Mouse (Mus musculus) forebrain, embryonic 15.5 days (tissue): ENCODE measurements around the gene Scn4b. TPM values are rescaled to one million over a fixed set of nuclear protein-coding genes. Genes with fewer than 3 reads are reported as not detected.

Experiments
- ATAC-seq: fragments of 200-750 bp; cut with Nextera tagmentation; replicated peaks from 2 replicates; pipeline ENCODE4 v1.8.0; 2017; ENCODE audit warnings: mild to moderate bottlenecking, moderate TSS enrichment, moderate library complexity
- H3K27ac ChIP-seq: fragments of 300-500 bp; sonication (generic); replicated peaks from 2 replicates; pipeline ENCODE4 v1.5.1; 2015; ENCODE audit warnings: mild to moderate bottlenecking, inconsistent platforms
- H3K27me3 ChIP-seq: fragments of 300-500 bp; sonication (generic); 2 replicates; pipeline ENCODE4 v1.6.1; 2015; ENCODE audit warnings: inconsistent platforms
- H3K36me3 ChIP-seq: fragments of 300-500 bp; sonication (generic); 2 replicates; pipeline ENCODE4 v1.6.1; 2015; ENCODE audit warnings: mild to moderate bottlenecking, inconsistent platforms
- H3K4me1 ChIP-seq: fragments of 300-500 bp; sonication (generic); 2 replicates; pipeline ENCODE4 v1.6.1; 2015; ENCODE audit warnings: inconsistent platforms
- H3K4me2 ChIP-seq: fragments of 300-500 bp; sonication (generic); replicated peaks from 2 replicates; pipeline ENCODE4 v1.6.1; 2015; ENCODE audit warnings: mild to moderate bottlenecking, inconsistent platforms
- H3K4me3 ChIP-seq: fragments of 300-500 bp; sonication (generic); 2 replicates; pipeline ENCODE4 v1.5.1; 2015; ENCODE audit warnings: mild to moderate bottlenecking, inconsistent platforms
- H3K9ac ChIP-seq: fragments of 300-500 bp; sonication (generic); replicated peaks from 2 replicates; pipeline ENCODE4 v1.6.1; 2015; ENCODE audit warnings: mild to moderate bottlenecking, inconsistent platforms
- H3K9me3 ChIP-seq: fragments of 300-500 bp; sonication (generic); 2 replicates; pipeline ENCODE4 v1.6.1; 2016; ENCODE audit warnings: inconsistent platforms
- WGBS: fragments of 180-500 bp; shearing (Covaris S2); methylation state at CpG from one replicate; pipeline ENCODE4 v1.1.7; 2015; ENCODE audit warnings: mixed read lengths; 5-methylcytosine and 5-hydroxymethylcytosine counted together
- polyA plus RNA-seq: library from polyadenylated mRNA; unstranded; fragments of >200 nt; fragmentation: Nextera tagmentation; extraction: Ambion mirVana; gene quantifications from 2 replicates; pipeline ENCODE4 v1.2.1, GENCODE M21; 2015

The Scn4b gene
- polyA plus RNA-seq, 1 experiment from 2014 or later, result 0.34 TPM

GRCm38 (mm10) chr9:45171073-45171610 is 32.9 kb downstream of the Scn4b start:
- no peaks in the 10 kb centered on the region for H3K36me3 ChIP-seq
- no peak overlapping the region for H3K27ac ChIP-seq
- no peak overlapping the region for H3K4me3 ChIP-seq
- H3K4me2 ChIP-seq, result no peak overlapping the region
- WGBS, result 82% methylated on average over 1 of the region's 1 CpGs
- no peak for ATAC-seq
- H3K9ac ChIP-seq, result no peak overlapping the region
- H3K27me3 ChIP-seq, result no peaks in the 10 kb centered on the region
- no peaks in the 10 kb centered on the region for H3K4me1 ChIP-seq
- no peaks in the 10 kb centered on the region for H3K9me3 ChIP-seq

- Histone ChIP-seq H3K36me3 (no peaks in the 10 kb centered on the region), H3K4me2 (no peak overlapping the region), H3K9ac (no peak overlapping the region), H3K4me1 (no peaks in the 10 kb centered on the region), H3K9me3 (no peaks in the 10 kb centered on the region), H3K4me3 (no peak overlapping the region), H3K27me3 (no peaks in the 10 kb centered on the region), H3K27ac (no peak overlapping the region)
- WGBS, result 68% methylated on average over 3 of the region's 3 CpGs
- ATAC-seq, result no peak
These were observed 35.3 kb downstream of the Scn4b start for GRCm38 (mm10) chr9:45173475-45173874.

GRCm38 (mm10) chr9:45179282-45179681 is 41.1 kb downstream of the Scn4b start:
- no peak overlapping the region for H3K4me3 ChIP-seq
- H3K9me3 ChIP-seq, result no peaks in the 10 kb centered on the region
- H3K4me1 ChIP-seq, result no peaks in the 10 kb centered on the region
- ATAC-seq, result no peak
- no peak overlapping the region for H3K9ac ChIP-seq
- no peak overlapping the region for H3K27ac ChIP-seq
- H3K36me3 ChIP-seq, result no peaks in the 10 kb centered on the region
- 83% methylated on average over 5 of the region's 5 CpGs for WGBS
- no peak overlapping the region for H3K4me2 ChIP-seq
- H3K27me3 ChIP-seq, result no peaks in the 10 kb centered on the region

- no peak within 1 kb of the TSS for H3K27ac ChIP-seq
- no peaks in the 10 kb centered on the region for H3K9me3 ChIP-seq
- no peaks in the 10 kb centered on the region for H3K27me3 ChIP-seq
- H3K9ac ChIP-seq, result no peak within 1 kb of the TSS
- ATAC-seq, result no peak
- H3K4me2 ChIP-seq, result no peak within 1 kb of the TSS
- H3K4me1 ChIP-seq, result no peaks in the 10 kb centered on the region
- 30% methylated on average over 2 of the region's 2 CpGs for WGBS
- no peak within 1 kb of the TSS for H3K4me3 ChIP-seq
- H3K36me3 ChIP-seq, result no peaks in the 10 kb centered on the region
These were observed 43.6 kb downstream of the Scn4b start, which contains the start of gene BC049352 for GRCm38 (mm10) chr9:45181770-45182169. BC049352 (plus strand) TSS chr9:45182007.

- no peak overlapping the region for H3K27ac ChIP-seq
- H3K4me2 ChIP-seq, result no peak overlapping the region
- H3K27me3 ChIP-seq, result no peaks in the 10 kb centered on the region
- no peak for ATAC-seq
- no peaks in the 10 kb centered on the region for H3K36me3 ChIP-seq
- 60% methylated on average over 3 of the region's 3 CpGs for WGBS
- H3K4me3 ChIP-seq, result no peak overlapping the region
- no peaks in the 10 kb centered on the region for H3K9me3 ChIP-seq
- no peaks in the 10 kb centered on the region for H3K4me1 ChIP-seq
- H3K9ac ChIP-seq, result no peak overlapping the region
These were observed 44.3 kb downstream of the Scn4b start for GRCm38 (mm10) chr9:45182521-45182920.

- Histone ChIP-seq H3K27me3 (no peaks in the 10 kb centered on the region), H3K4me2 (no peak overlapping the region), H3K36me3 (no peaks in the 10 kb centered on the region), H3K4me3 (no peak overlapping the region), H3K9ac (no peak overlapping the region), H3K4me1 (no peaks in the 10 kb centered on the region), H3K9me3 (no peaks in the 10 kb centered on the region), H3K27ac (no peak overlapping the region)
- no peak for ATAC-seq
- WGBS, result 84% methylated on average over 6 of the region's 6 CpGs
These were observed 45.1 kb downstream of the Scn4b start for GRCm38 (mm10) chr9:45183266-45183665.

GRCm38 (mm10) chr9:45185250-45185649 is 47.1 kb downstream of the Scn4b start:
- H3K9ac ChIP-seq, result no peak overlapping the region
- no peak overlapping the region for H3K27ac ChIP-seq
- H3K4me2 ChIP-seq, result no peak overlapping the region
- 79% methylated on average over 4 of the region's 4 CpGs for WGBS
- H3K4me3 ChIP-seq, result no peak overlapping the region
- ATAC-seq, result no peak
- H3K36me3 ChIP-seq, result no peaks in the 10 kb centered on the region
- no peaks in the 10 kb centered on the region for H3K27me3 ChIP-seq
- no peaks in the 10 kb centered on the region for H3K9me3 ChIP-seq
- H3K4me1 ChIP-seq, result no peaks in the 10 kb centered on the region

- Histone ChIP-seq H3K9ac (no peak overlapping the region), H3K9me3 (no peaks in the 10 kb centered on the region), H3K4me1 (no peaks in the 10 kb centered on the region), H3K4me3 (no peak overlapping the region), H3K4me2 (no peak overlapping the region), H3K27ac (no peak overlapping the region), H3K36me3 (no peaks in the 10 kb centered on the region), H3K27me3 (no peaks in the 10 kb centered on the region)
- 90% methylated on average over 10 of the region's 10 CpGs for WGBS
- no peak for ATAC-seq
These were observed 50.7 kb downstream of the Scn4b start for GRCm38 (mm10) chr9:45188570-45189563.

GRCm38 (mm10) chr9:45189661-45190174 is 51.5 kb downstream of the Scn4b start:
- Histone ChIP-seq H3K9ac (no peak overlapping the region), H3K27ac (no peak overlapping the region), H3K9me3 (no peaks in the 10 kb centered on the region), H3K27me3 (no peaks in the 10 kb centered on the region), H3K4me2 (no peak overlapping the region), H3K4me3 (no peak overlapping the region), H3K36me3 (no peaks in the 10 kb centered on the region), H3K4me1 (no peaks in the 10 kb centered on the region)
- WGBS, result 91% methylated on average over 4 of the region's 4 CpGs
- ATAC-seq, result no peak

GRCm38 (mm10) chr9:45195468-45195867 is 57.3 kb downstream of the Scn4b start:
- Histone ChIP-seq H3K27me3 (no peaks in the 10 kb centered on the region), H3K4me3 (no peak overlapping the region), H3K36me3 (no peaks in the 10 kb centered on the region), H3K4me1 (no peaks in the 10 kb centered on the region), H3K9me3 (no peaks in the 10 kb centered on the region), H3K9ac (no peak overlapping the region), H3K4me2 (no peak overlapping the region), H3K27ac (no peak overlapping the region)
- 81% methylated on average over 4 of the region's 4 CpGs for WGBS
- no peak for ATAC-seq

GRCm38 (mm10) chr9:45196125-45196830 is 58.1 kb downstream of the Scn4b start:
- Histone ChIP-seq H3K4me3 (no peak overlapping the region), H3K36me3 (no peaks in the 10 kb centered on the region), H3K9me3 (no peaks in the 10 kb centered on the region), H3K9ac (no peak overlapping the region), H3K4me1 (no peaks in the 10 kb centered on the region), H3K27ac (no peak overlapping the region), H3K27me3 (no peaks in the 10 kb centered on the region), H3K4me2 (no peak overlapping the region)
- no peak for ATAC-seq
- WGBS, result 65% methylated on average over 8 of the region's 8 CpGs

- no peaks in the 10 kb centered on the region for H3K27me3 ChIP-seq
- no peak overlapping the region for H3K4me3 ChIP-seq
- no peaks in the 10 kb centered on the region for H3K4me1 ChIP-seq
- 92% methylated on average over 5 of the region's 5 CpGs for WGBS
- no peak overlapping the region for H3K9ac ChIP-seq
- no peak for ATAC-seq
- H3K27ac ChIP-seq, result no peak overlapping the region
- no peaks in the 10 kb centered on the region for H3K36me3 ChIP-seq
- no peak overlapping the region for H3K4me2 ChIP-seq
- no peaks in the 10 kb centered on the region for H3K9me3 ChIP-seq
These were observed 59.4 kb downstream of the Scn4b start for GRCm38 (mm10) chr9:45197549-45197948.
